Mouse (Mus musculus) heart, postnatal 0 days (tissue): ENCODE measurements at regions not wholly inside any gene's neighbourhood (a gene's known extent, or its start where the extent isn't known, plus 50 kb on each side); places are given as distances from the start of the nearest gene placed in this dataset.

ENCODE experiments used
- CTCF ChIP-seq: IDR thresholded peaks from 2 replicates; pipeline ENCODE4 v1.5.1; 2016; ENCODE audit warnings: antibody characterized with exemption, control low read depth, low read depth
- EP300 ChIP-seq: IDR thresholded peaks from 2 replicates; pipeline ENCODE4 v1.6.1; 2016; ENCODE audit warnings: antibody characterized with exemption, low read depth

GRCm38 (mm10) chr9:51507265-51507913 is 178.7 kb upstream of the 1810046K07Rik start:
- no peak for TF ChIP-seq CTCF
- TF ChIP-seq EP300: no peak
